11 mouse cellular contexts compared by ENCODE assay signal in genomic region chr16:22260423-22261143, GRCm38 (mm10). TPM values are rescaled to one million over a fixed set of nuclear protein-coding genes. Genes with fewer than 3 reads are reported as not detected.
DNase-seq lines count a peak whose midpoint lies in the region; ATAC-seq and TF ChIP-seq lines count a peak whose summit lies in the region.
"Had no signal": no experiment of that assay in that cellular context is flagged by ENCODE, and none has a peak within 500 bp of the region (broad histone marks: within the 10 kb centered on the region; RNA-seq: fewer than 3 reads in every experiment).

No protein-coding gene starts in this region.

- TF ChIP-seq EP300 in liver, embryonic 14.5 days (IDR thresholded peaks at IDR 0.05; ENCODE audit: low read depth) = no peak

- DNase-seq in hindbrain, postnatal 0 days (ENCODE audit: low spot score) = no peak
- no peak for DNase-seq in liver, embryonic 14.5 days (ENCODE audit: low read depth in 3 of 3, low spot score in 3 of 3)
- DNase-seq in frontal cortex, postnatal 10 days (ENCODE audit: low spot score in 2 of 2) = no peak
- no peak for DNase-seq in spleen, adult 18-20 months
- DNase-seq: cerebellum, postnatal 36 days; kidney, adult 9 months had no signal

- no peaks in the 10 kb centered on the region for H3K36me3 ChIP-seq in forebrain, embryonic 12.5 days (replicated peaks)
- H3K36me3 ChIP-seq in forebrain, embryonic 16.5 days (ENCODE audit: control insufficient read depth, insufficient read depth) = no peaks in the 10 kb centered on the region
- no peaks in the 10 kb centered on the region for H3K36me3 ChIP-seq in hindbrain, postnatal 0 days (ENCODE audit: insufficient read depth, low read length)
- H3K36me3 ChIP-seq in hindbrain, embryonic 12.5 days = no peaks in the 10 kb centered on the region
- peaks cover 64% of the 10 kb centered on the region for H3K36me3 ChIP-seq in E14TG2a.4 (ENCODE audit: insufficient read depth, low read length)
- peaks cover 12% of the 10 kb centered on the region for H3K36me3 ChIP-seq in liver, embryonic 14.5 days (replicated peaks; ENCODE audit: control insufficient read depth, insufficient read depth, low read depth)

- no peak for TF ChIP-seq CTCF in hindbrain, postnatal 0 days (IDR thresholded peaks at IDR 0.05; ENCODE audit: low read depth)
- no peak for TF ChIP-seq CTCF in E14TG2a.4 (conservative IDR thresholded peaks at IDR 0.05; ENCODE audit: low read length)
- TF ChIP-seq CTCF in liver, embryonic 14.5 days (IDR thresholded peaks at IDR 0.05; ENCODE audit: low read depth) = no peak

- no peak overlapping the region for H3K27ac ChIP-seq in forebrain, embryonic 12.5 days
- H3K27ac ChIP-seq in forebrain, embryonic 16.5 days (ENCODE audit: low read length) = no peak overlapping the region
- no peak overlapping the region for H3K27ac ChIP-seq in hindbrain, postnatal 0 days
- H3K27ac ChIP-seq in hindbrain, embryonic 12.5 days = no peak overlapping the region
- H3K27ac ChIP-seq in liver, embryonic 14.5 days = no peak overlapping the region
- H3K27ac ChIP-seq: macrophage had no signal

- H3K9ac ChIP-seq in forebrain, embryonic 12.5 days = no peak overlapping the region
- no peak overlapping the region for H3K9ac ChIP-seq in forebrain, embryonic 16.5 days (replicated peaks; ENCODE audit: low read depth, low read length)
- no peak overlapping the region for H3K9ac ChIP-seq in hindbrain, postnatal 0 days (replicated peaks; ENCODE audit: low read length)
- H3K9ac ChIP-seq in hindbrain, embryonic 12.5 days = no peak overlapping the region
- H3K9ac ChIP-seq in liver, embryonic 14.5 days (replicated peaks) = no peak overlapping the region

- H3K27me3 ChIP-seq in forebrain, embryonic 12.5 days = no peaks in the 10 kb centered on the region
- H3K27me3 ChIP-seq in forebrain, embryonic 16.5 days (replicated peaks; ENCODE audit: control insufficient read depth, insufficient read depth, low read length) = no peaks in the 10 kb centered on the region
- no peaks in the 10 kb centered on the region for H3K27me3 ChIP-seq in hindbrain, postnatal 0 days (ENCODE audit: insufficient read depth, low read length)
- no peaks in the 10 kb centered on the region for H3K27me3 ChIP-seq in hindbrain, embryonic 12.5 days
- H3K27me3 ChIP-seq in E14TG2a.4 (ENCODE audit: insufficient read depth, low read length) = no peaks in the 10 kb centered on the region
- H3K27me3 ChIP-seq in liver, embryonic 14.5 days (ENCODE audit: control insufficient read depth, insufficient read depth, low read length) = no peaks in the 10 kb centered on the region

- H3K4me1 ChIP-seq in forebrain, embryonic 12.5 days = peaks cover 35% of the 10 kb centered on the region
- peaks cover 31% of the 10 kb centered on the region for H3K4me1 ChIP-seq in forebrain, embryonic 16.5 days (replicated peaks; ENCODE audit: control insufficient read depth, insufficient read depth, low read length)
- H3K4me1 ChIP-seq in hindbrain, postnatal 0 days (ENCODE audit: insufficient read depth, low read length) = peaks cover 11% of the 10 kb centered on the region
- H3K4me1 ChIP-seq in hindbrain, embryonic 12.5 days = peaks cover 30% of the 10 kb centered on the region
- H3K4me1 ChIP-seq in E14TG2a.4 (replicated peaks; ENCODE audit: low read depth, low read length) = peaks cover 82% of the 10 kb centered on the region
- H3K4me1 ChIP-seq in liver, embryonic 14.5 days (replicated peaks; ENCODE audit: control insufficient read depth in 2 of 2, insufficient read depth in 2 of 2, low read length in 1 of 2) = peaks cover 4 to 13% of the 10 kb centered on the region in 2 experiments

- H3K4me3 ChIP-seq in forebrain, embryonic 12.5 days (replicated peaks) = no peak overlapping the region
- no peak overlapping the region for H3K4me3 ChIP-seq in forebrain, embryonic 16.5 days (replicated peaks; ENCODE audit: low read length)
- no peak overlapping the region for H3K4me3 ChIP-seq in hindbrain, postnatal 0 days (ENCODE audit: low read length)
- no peak overlapping the region for H3K4me3 ChIP-seq in hindbrain, embryonic 12.5 days
- H3K4me3 ChIP-seq in E14TG2a.4 (replicated peaks; ENCODE audit: low read length) = peak overlapping the region; percentile 99
- no peak overlapping the region for H3K4me3 ChIP-seq in liver, embryonic 14.5 days (ENCODE audit: insufficient read depth in 1 of 2, low read depth in 2 of 2, low read length in 2 of 2)

- 70% methylated on average over 3 of the region's 3 CpGs for WGBS in forebrain, embryonic 12.5 days
- WGBS in forebrain, embryonic 16.5 days = 49% methylated on average over 3 of the region's 3 CpGs
- 63% methylated on average over 3 of the region's 3 CpGs for WGBS in hindbrain, postnatal 0 days
- WGBS in hindbrain, embryonic 12.5 days = 67% methylated on average over 3 of the region's 3 CpGs
- WGBS in liver, embryonic 14.5 days (ENCODE audit: insufficient replicate concordance) = 44% methylated on average over 3 of the region's 3 CpGs

- ATAC-seq in forebrain, embryonic 12.5 days (ENCODE audit: low FRiP score) = no peak
- ATAC-seq in forebrain, embryonic 16.5 days = no peak
- ATAC-seq in hindbrain, postnatal 0 days = no peak
- no peak for ATAC-seq in hindbrain, embryonic 12.5 days (ENCODE audit: low FRiP score)
- no peak for ATAC-seq in liver, embryonic 14.5 days (ENCODE audit: insufficient read depth)

- no peaks in the 10 kb centered on the region for H3K9me3 ChIP-seq in forebrain, embryonic 12.5 days
- no peaks in the 10 kb centered on the region for H3K9me3 ChIP-seq in forebrain, embryonic 16.5 days (ENCODE audit: control insufficient read depth, low read length)
- H3K9me3 ChIP-seq in hindbrain, postnatal 0 days (ENCODE audit: low read length) = no peaks in the 10 kb centered on the region
- no peaks in the 10 kb centered on the region for H3K9me3 ChIP-seq in hindbrain, embryonic 12.5 days (replicated peaks)
- H3K9me3 ChIP-seq in E14TG2a.4 (ENCODE audit: low read length) = no peaks in the 10 kb centered on the region
- H3K9me3 ChIP-seq in liver, embryonic 14.5 days (ENCODE audit: control insufficient read depth, low read length) = no peaks in the 10 kb centered on the region

- peak overlapping the region; percentile 19; the same call in 1 of the 2 replicates for H3K4me2 ChIP-seq in forebrain, embryonic 12.5 days
- H3K4me2 ChIP-seq in forebrain, embryonic 16.5 days (ENCODE audit: low read length) = no peak overlapping the region
- 0 out of 2 replicates have a peak overlapping the region, but pooled peaks have one; percentile 13 for H3K4me2 ChIP-seq in hindbrain, postnatal 0 days (ENCODE audit: low read depth, low read length)
- H3K4me2 ChIP-seq in hindbrain, embryonic 12.5 days (replicated peaks) = no peak overlapping the region
- peak overlapping the region; percentile 37 for H3K4me2 ChIP-seq in liver, embryonic 14.5 days (ENCODE audit: low read depth)

RNA-seq across cellular contexts. Expression of gene Tra2b, which starts 5.2 kb away (rescaled TPM):
- 465 and 492 TPM in 2 replicates for polyA plus RNA-seq in forebrain, embryonic 12.5 days (2016; fragmentation: Nextera tagmentation; extraction: Ambion mirVana)
- polyA plus RNA-seq in forebrain, embryonic 16.5 days (2015; fragmentation: Nextera tagmentation; extraction: Ambion mirVana) = 373 and 397 TPM in 2 replicates
- 111 and 117 TPM in 2 replicates for total RNA-seq in hindbrain, postnatal 0 days (2014; rRNA removed)
- 202 and 205 TPM in 2 replicates for polyA plus RNA-seq in hindbrain, postnatal 0 days (2015; fragmentation: Nextera tagmentation; extraction: Ambion mirVana)
- 389 and 397 TPM in 2 replicates for polyA plus RNA-seq in hindbrain, embryonic 12.5 days (2016; fragmentation: Nextera tagmentation; extraction: Ambion mirVana)
- polyA plus RNA-seq in liver, embryonic 14.5 days (2012; rRNA removed) = 47.8 and 69.7 TPM in 2 replicates
- 140 and 145 TPM in 2 replicates for polyA plus RNA-seq in liver, embryonic 14.5 days (2014; fragmentation: Nextera tagmentation; extraction: Ambion mirVana)

Comparison
In these comparisons a context has a peak if more than half of its experiments do, and no peak if none do; other contexts are left out.
1. H3K4me2 ChIP-seq: peak in forebrain, embryonic 12.5 days (single experiment), hindbrain, postnatal 0 days (single experiment) and liver, embryonic 14.5 days (single experiment); none in forebrain, embryonic 16.5 days (single experiment) and hindbrain, embryonic 12.5 days (single experiment).